Mouse (Mus musculus): ENCODE data around the gene Pkd2l1. TPM values are rescaled to one million over a fixed set of nuclear protein-coding genes. Genes with fewer than 3 reads are reported as not detected.

The Pkd2l1 gene
- polyA plus RNA-seq, 2 experiments, result not detected

- H3K4me1 ChIP-seq (replicated peaks; ENCODE audit: control insufficient read depth in 2 of 2, insufficient read depth in 2 of 2, low read length in 1 of 2), result peaks cover 0 to 7% of the 10 kb centered on the region in 2 experiments; a peak in 2 of 4 replicates
- H3K27me3 ChIP-seq (ENCODE audit: control insufficient read depth, insufficient read depth, low read length), result no peaks in the 10 kb centered on the region; the same call in 1 of the 2 replicates
- TF ChIP-seq CTCF (IDR thresholded peaks at IDR 0.05; ENCODE audit: low read depth) (no peak), EP300 (IDR thresholded peaks at IDR 0.05; ENCODE audit: low read depth) (no peak)
- 62% methylated on average over 7 of the region's 7 CpGs for WGBS (ENCODE audit: insufficient replicate concordance)
- no peak overlapping the region for H3K4me2 ChIP-seq (ENCODE audit: low read depth)
- H3K27ac ChIP-seq, result no peak overlapping the region
- H3K36me3 ChIP-seq (replicated peaks; ENCODE audit: control insufficient read depth, insufficient read depth, low read depth), result no peaks in the 10 kb centered on the region
- H3K9me3 ChIP-seq (ENCODE audit: control insufficient read depth, low read length), result no peaks in the 10 kb centered on the region
- H3K9ac ChIP-seq (replicated peaks), result no peak overlapping the region
- no peak for DNase-seq (ENCODE audit: low read depth in 3 of 3, low spot score in 3 of 3)
- no peak for ATAC-seq (ENCODE audit: insufficient read depth)
- H3K4me3 ChIP-seq (ENCODE audit: insufficient read depth in 1 of 2, low read depth in 2 of 2, low read length in 2 of 2), result no peak overlapping the region
These were observed 1.7 kb upstream of the Pkd2l1 start for GRCm38 (mm10) chr19:44193906-44194305.

DNA sequence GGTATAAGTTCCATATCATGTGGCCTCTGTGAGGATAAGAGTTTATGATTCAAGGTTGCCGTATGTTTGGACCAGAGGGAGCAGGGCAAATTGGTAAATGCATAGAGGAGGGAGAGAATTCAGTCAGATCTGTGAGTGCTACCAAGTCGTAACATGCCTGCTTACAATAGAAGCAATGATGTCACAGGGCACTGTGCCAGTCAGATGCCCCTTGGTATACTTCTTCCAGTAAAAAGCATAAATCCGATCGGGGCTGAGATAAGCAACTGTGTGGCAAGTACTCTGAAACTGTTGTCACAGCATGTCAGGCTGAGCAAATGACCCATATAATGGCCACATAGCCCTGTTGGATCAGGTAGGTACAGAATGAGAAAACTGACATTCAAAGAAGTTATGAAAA lies 3.2 kb downstream of the Pkd2l1 start:
- WGBS (ENCODE audit: insufficient replicate concordance), result 64% methylated on average over 4 of the region's 4 CpGs

GRCm38 (mm10) chr19:44183968-44184367 lies 8.3 kb downstream of the Pkd2l1 start:
- H3K4me1 ChIP-seq (replicated peaks; ENCODE audit: control insufficient read depth in 2 of 2, insufficient read depth in 2 of 2, low read length in 1 of 2), result no peaks in the 10 kb centered on the region
- no peak overlapping the region for H3K4me3 ChIP-seq (ENCODE audit: insufficient read depth in 1 of 2, low read depth in 2 of 2, low read length in 2 of 2)
- H3K4me2 ChIP-seq (ENCODE audit: low read depth), result no peak overlapping the region
- H3K27ac ChIP-seq, result no peak overlapping the region
- DNase-seq (ENCODE audit: low read depth in 3 of 3, low spot score in 3 of 3), result no peak
- H3K9ac ChIP-seq (replicated peaks), result no peak overlapping the region
- no peaks in the 10 kb centered on the region for H3K27me3 ChIP-seq (ENCODE audit: control insufficient read depth, insufficient read depth, low read length)
- 34% methylated on average over 3 of the region's 3 CpGs for WGBS (ENCODE audit: insufficient replicate concordance)
- ATAC-seq (ENCODE audit: insufficient read depth), result no peak
- TF ChIP-seq CTCF (IDR thresholded peaks at IDR 0.05; ENCODE audit: low read depth) (no peak), EP300 (IDR thresholded peaks at IDR 0.05; ENCODE audit: low read depth) (no peak)
- no peaks in the 10 kb centered on the region for H3K9me3 ChIP-seq (ENCODE audit: control insufficient read depth, low read length)
- no peaks in the 10 kb centered on the region for H3K36me3 ChIP-seq (replicated peaks; ENCODE audit: control insufficient read depth, insufficient read depth, low read depth)

More for the DNA sequence above, 3.2 kb downstream of the Pkd2l1 start:
- ATAC-seq (ENCODE audit: insufficient read depth), result no peak
- no peak overlapping the region for H3K4me3 ChIP-seq (ENCODE audit: insufficient read depth in 1 of 2, low read depth in 2 of 2, low read length in 2 of 2)
- H3K4me2 ChIP-seq (ENCODE audit: low read depth), result no peak overlapping the region
- H3K36me3 ChIP-seq (replicated peaks; ENCODE audit: control insufficient read depth, insufficient read depth, low read depth), result no peaks in the 10 kb centered on the region
- no peaks in the 10 kb centered on the region for H3K9me3 ChIP-seq (ENCODE audit: control insufficient read depth, low read length)
- H3K9ac ChIP-seq (replicated peaks), result no peak overlapping the region
- TF ChIP-seq CTCF (IDR thresholded peaks at IDR 0.05; ENCODE audit: low read depth), result no peak
- no peak for TF ChIP-seq EP300 (IDR thresholded peaks at IDR 0.05; ENCODE audit: low read depth)
- DNase-seq (ENCODE audit: low read depth in 3 of 3, low spot score in 3 of 3), result no peak
- no peak overlapping the region for H3K27ac ChIP-seq
- H3K4me1 ChIP-seq (replicated peaks; ENCODE audit: control insufficient read depth in 2 of 2, insufficient read depth in 2 of 2, low read length in 1 of 2), result no peaks in the 10 kb centered on the region
- H3K27me3 ChIP-seq (ENCODE audit: control insufficient read depth, insufficient read depth, low read length), result no peaks in the 10 kb centered on the region; the same call in 1 of the 2 replicates

DNA sequence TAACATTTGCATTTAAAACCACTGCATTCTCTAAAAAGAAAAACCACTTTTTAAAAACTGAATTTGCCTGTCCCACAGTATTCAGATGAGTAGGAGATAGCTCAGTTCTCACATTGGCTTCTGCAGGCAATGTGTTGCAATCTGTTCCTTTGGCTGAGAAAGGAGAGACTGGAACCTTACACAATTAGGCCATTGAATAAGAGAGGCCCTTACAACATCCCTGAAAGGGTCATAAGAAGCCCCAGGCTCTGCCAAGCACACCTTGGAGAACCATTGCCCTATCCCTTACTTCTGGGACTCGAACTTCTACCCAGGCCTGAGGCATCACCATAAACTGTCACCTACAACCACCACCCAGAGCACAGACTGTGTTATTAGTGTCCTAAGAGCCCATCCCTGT lies 11.7 kb downstream of the Pkd2l1 start:
- Histone ChIP-seq H3K9me3 (ENCODE audit: control insufficient read depth, low read length) (no peaks in the 10 kb centered on the region), H3K36me3 (replicated peaks; ENCODE audit: control insufficient read depth, insufficient read depth, low read depth) (no peaks in the 10 kb centered on the region), H3K4me1 (replicated peaks; ENCODE audit: control insufficient read depth in 2 of 2, insufficient read depth in 2 of 2, low read length in 1 of 2) (no peaks in the 10 kb centered on the region), H3K27me3 (ENCODE audit: control insufficient read depth, insufficient read depth, low read length) (no peaks in the 10 kb centered on the region), H3K4me2 (ENCODE audit: low read depth) (no peak overlapping the region), H3K27ac (no peak overlapping the region), H3K4me3 (ENCODE audit: insufficient read depth in 1 of 2, low read depth in 2 of 2, low read length in 2 of 2) (no peak overlapping the region), H3K9ac (replicated peaks) (no peak overlapping the region)
- TF ChIP-seq CTCF (IDR thresholded peaks at IDR 0.05; ENCODE audit: low read depth) (no peak), EP300 (IDR thresholded peaks at IDR 0.05; ENCODE audit: low read depth) (no peak)
- 55% methylated on average over 1 of the region's 1 CpGs for WGBS (ENCODE audit: insufficient replicate concordance)
- ATAC-seq (ENCODE audit: insufficient read depth) (no peak), DNase-seq (ENCODE audit: low read depth in 3 of 3, low spot score in 3 of 3) (no peak)

- no peaks in the 10 kb centered on the region for H3K36me3 ChIP-seq (replicated peaks; ENCODE audit: control insufficient read depth, insufficient read depth, low read depth)
- DNase-seq (ENCODE audit: low read depth in 3 of 3, low spot score in 3 of 3) (no peak), ATAC-seq (ENCODE audit: insufficient read depth) (no peak)
- H3K4me2 ChIP-seq (ENCODE audit: low read depth), result no peak overlapping the region
- no peaks in the 10 kb centered on the region for H3K27me3 ChIP-seq (ENCODE audit: control insufficient read depth, insufficient read depth, low read length)
- WGBS (ENCODE audit: insufficient replicate concordance), result 48% methylated on average over 3 of the region's 3 CpGs
- no peaks in the 10 kb centered on the region for H3K4me1 ChIP-seq (replicated peaks; ENCODE audit: control insufficient read depth in 2 of 2, insufficient read depth in 2 of 2, low read length in 1 of 2)
- no peak overlapping the region for H3K27ac ChIP-seq
- no peak for TF ChIP-seq EP300 (IDR thresholded peaks at IDR 0.05; ENCODE audit: low read depth)
- no peaks in the 10 kb centered on the region for H3K9me3 ChIP-seq (ENCODE audit: control insufficient read depth, low read length)
- H3K4me3 ChIP-seq (ENCODE audit: insufficient read depth in 1 of 2, low read depth in 2 of 2, low read length in 2 of 2), result no peak overlapping the region
- no peak overlapping the region for H3K9ac ChIP-seq (replicated peaks)
These were observed 15.5 kb downstream of the Pkd2l1 start for GRCm38 (mm10) chr19:44176741-44177140.

Measured in liver, embryonic 14.5 days (tissue).